11 mouse cellular contexts compared by ENCODE assay signal in the genomic region with DNA sequence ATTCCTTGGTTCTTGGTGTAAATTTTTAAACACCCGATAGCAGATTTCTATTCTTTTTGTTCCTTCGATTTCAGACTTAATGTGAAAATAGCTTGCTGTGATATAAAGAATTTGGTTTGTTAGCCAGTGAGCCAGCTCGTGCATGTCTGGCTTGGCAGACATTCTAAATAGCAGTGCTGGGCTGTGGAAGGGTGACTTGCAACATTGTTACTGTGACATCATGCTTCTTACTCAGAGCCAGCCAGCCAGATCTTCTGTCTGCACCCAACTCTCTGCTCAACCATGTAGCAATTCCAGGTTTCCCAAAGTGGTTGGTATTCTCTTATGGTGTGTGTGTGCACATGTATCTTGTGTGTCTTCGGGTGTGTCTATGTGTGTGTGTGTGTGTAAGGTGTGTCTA.
A peak's percentile ranks its signal among the peaks of the same experiment; 100 is the strongest.
DNase-seq lines count a peak whose midpoint lies in the region; ATAC-seq lines count a peak whose summit lies in the region.
"Had no signal": no experiment of that assay in that cellular context is flagged by ENCODE, and none has a peak within 500 bp of the region (broad histone marks: within the 10 kb centered on the region; RNA-seq: fewer than 3 reads in every experiment).

No protein-coding gene starts in this region.

- DNase-seq in gastrocnemius, adult 18-20 months (ENCODE audit: low spot score): peak; percentile 13
- DNase-seq in gastrocnemius, postnatal 10 days: no peak
- DNase-seq in ovary, postnatal 36 days (ENCODE audit: low spot score): no peak
- no peak for DNase-seq in spleen, postnatal 36 days (ENCODE audit: low spot score in 2 of 2)
- DNase-seq: cerebellum, adult 18-20 months; liver, embryonic 13.5 days; right cerebral cortex, adult 18-20 months had no signal

- H3K4me3 ChIP-seq in midbrain, embryonic 16.5 days (ENCODE audit: low read depth, low read length): no peak overlapping the region
- H3K4me3 ChIP-seq in midbrain, embryonic 15.5 days: no peak overlapping the region
- H3K4me3 ChIP-seq in heart, embryonic 16.5 days (ENCODE audit: low read length): no peak overlapping the region
- H3K4me3 ChIP-seq in neural tube, embryonic 15.5 days (replicated peaks): no peak overlapping the region
- H3K4me3 ChIP-seq: liver, embryonic 13.5 days had no signal

- no peak overlapping the region for H3K9ac ChIP-seq in midbrain, embryonic 16.5 days (ENCODE audit: low read depth, low read length)
- no peak overlapping the region for H3K9ac ChIP-seq in midbrain, embryonic 15.5 days
- no peak overlapping the region for H3K9ac ChIP-seq in heart, embryonic 16.5 days (ENCODE audit: low read length)
- H3K9ac ChIP-seq in neural tube, embryonic 15.5 days (replicated peaks): no peak overlapping the region
- H3K9ac ChIP-seq: liver, embryonic 13.5 days had no signal

- no peak overlapping the region for H3K4me2 ChIP-seq in midbrain, embryonic 16.5 days (ENCODE audit: low read length)
- no peak overlapping the region for H3K4me2 ChIP-seq in midbrain, embryonic 15.5 days
- H3K4me2 ChIP-seq in heart, embryonic 16.5 days (ENCODE audit: low read depth, low read length): no peak overlapping the region; the same call in 1 of the 2 replicates
- H3K4me2 ChIP-seq in neural tube, embryonic 15.5 days: no peak overlapping the region
- H3K4me2 ChIP-seq: liver, embryonic 13.5 days had no signal

- ATAC-seq in midbrain, embryonic 16.5 days: no peak
- no peak for ATAC-seq in midbrain, embryonic 15.5 days (replicated peaks)
- peak; percentile 67 for ATAC-seq in heart, embryonic 16.5 days (replicated peaks; ENCODE audit: extremely low read depth, insufficient read depth, low FRiP score)
- peak; percentile 49; the same call in 1 of the 2 replicates for ATAC-seq in neural tube, embryonic 15.5 days (ENCODE audit: low FRiP score)

- no peaks in the 10 kb centered on the region for H3K27me3 ChIP-seq in midbrain, embryonic 16.5 days (ENCODE audit: control insufficient read depth, insufficient read depth, low read depth, low read length)
- H3K27me3 ChIP-seq in midbrain, embryonic 15.5 days (replicated peaks): no peaks in the 10 kb centered on the region
- H3K27me3 ChIP-seq in heart, embryonic 16.5 days (ENCODE audit: control insufficient read depth, insufficient read depth, low read length): no peaks in the 10 kb centered on the region
- no peaks in the 10 kb centered on the region for H3K27me3 ChIP-seq in neural tube, embryonic 15.5 days (replicated peaks)
- H3K27me3 ChIP-seq: liver, embryonic 13.5 days had no signal

- H3K27ac ChIP-seq in midbrain, embryonic 16.5 days (ENCODE audit: low read length): 0 out of 2 replicates have a peak overlapping the region, but pooled peaks have one; percentile 6
- H3K27ac ChIP-seq in midbrain, embryonic 15.5 days: no peak overlapping the region
- no peak overlapping the region for H3K27ac ChIP-seq in heart, embryonic 16.5 days (ENCODE audit: low read length)
- H3K27ac ChIP-seq in neural tube, embryonic 15.5 days (replicated peaks): peak overlapping the region; percentile 58
- H3K27ac ChIP-seq: liver, embryonic 13.5 days had no signal

- H3K4me1 ChIP-seq in midbrain, embryonic 16.5 days (ENCODE audit: control insufficient read depth, insufficient read depth, low read length): peaks cover 16% of the 10 kb centered on the region
- peaks cover 19% of the 10 kb centered on the region for H3K4me1 ChIP-seq in midbrain, embryonic 15.5 days
- H3K4me1 ChIP-seq in heart, embryonic 16.5 days (ENCODE audit: control insufficient read depth, insufficient read depth, low read length): peaks cover 17% of the 10 kb centered on the region
- peaks cover 30% of the 10 kb centered on the region for H3K4me1 ChIP-seq in neural tube, embryonic 15.5 days

- H3K9me3 ChIP-seq in midbrain, embryonic 16.5 days (replicated peaks; ENCODE audit: control insufficient read depth, low read length, poor library complexity, severe bottlenecking): no peaks in the 10 kb centered on the region
- no peaks in the 10 kb centered on the region for H3K9me3 ChIP-seq in midbrain, embryonic 15.5 days
- H3K9me3 ChIP-seq in heart, embryonic 16.5 days (replicated peaks; ENCODE audit: control insufficient read depth, low read length): no peaks in the 10 kb centered on the region
- no peaks in the 10 kb centered on the region for H3K9me3 ChIP-seq in neural tube, embryonic 15.5 days (replicated peaks)
- H3K9me3 ChIP-seq: liver, embryonic 13.5 days had no signal

- H3K36me3 ChIP-seq in midbrain, embryonic 16.5 days (ENCODE audit: control insufficient read depth, insufficient read depth, low read length): no peaks in the 10 kb centered on the region
- no peaks in the 10 kb centered on the region for H3K36me3 ChIP-seq in midbrain, embryonic 15.5 days (replicated peaks)
- H3K36me3 ChIP-seq in heart, embryonic 16.5 days (ENCODE audit: control insufficient read depth, insufficient read depth): no peaks in the 10 kb centered on the region
- no peaks in the 10 kb centered on the region for H3K36me3 ChIP-seq in neural tube, embryonic 15.5 days
- H3K36me3 ChIP-seq: liver, embryonic 13.5 days had no signal

- 77% methylated on average over 4 of the region's 4 CpGs for WGBS in midbrain, embryonic 16.5 days
- 71% methylated on average over 4 of the region's 4 CpGs for WGBS in midbrain, embryonic 15.5 days
- WGBS in heart, embryonic 16.5 days: 56% methylated on average over 4 of the region's 4 CpGs
- WGBS in neural tube, embryonic 15.5 days: 57% methylated on average over 4 of the region's 4 CpGs

Comparison
In these comparisons a context has a peak if more than half of its experiments do, and no peak if none do; other contexts are left out.
1. H3K27ac ChIP-seq: peak in midbrain, embryonic 16.5 days (single experiment) and neural tube, embryonic 15.5 days (single experiment); none in midbrain, embryonic 15.5 days (single experiment) and heart, embryonic 16.5 days (single experiment).
2. ATAC-seq: peak in heart, embryonic 16.5 days (single experiment) and neural tube, embryonic 15.5 days (single experiment); none in midbrain, embryonic 16.5 days (single experiment) and midbrain, embryonic 15.5 days (single experiment).